Mouse (Mus musculus) kidney, embryonic 15.5 days (tissue): ENCODE data around the gene 1700001J03Rik. TPM values are rescaled to one million over a fixed set of nuclear protein-coding genes. Genes with fewer than 3 reads are reported as not detected.
"Not testable (repeated sequence)": the region's sequence is repeated elsewhere in the genome, so short reads cannot be mapped to it uniquely, and the experiment has no call there.

ENCODE experiments used
- ATAC-seq: fragments of 200-750 bp; cut with Nextera tagmentation; replicated peaks from 2 replicates; pipeline ENCODE4 v1.8.0; 2017; ENCODE audit warnings: moderate TSS enrichment; ENCODE audit not compliant: low FRiP score
- H3K27ac ChIP-seq: fragments of 300-500 bp; sonication (generic); 2 replicates; pipeline ENCODE4 v1.5.1; 2015; ENCODE audit warnings: mild to moderate bottlenecking, inconsistent platforms
- H3K27me3 ChIP-seq: fragments of 300-500 bp; sonication (generic); 2 replicates; pipeline ENCODE4 v1.6.1; 2015; ENCODE audit warnings: inconsistent platforms
- H3K36me3 ChIP-seq: fragments of 300-500 bp; sonication (generic); 2 replicates; pipeline ENCODE4 v1.6.1; 2015; ENCODE audit warnings: inconsistent platforms
- H3K4me1 ChIP-seq: fragments of 300-500 bp; sonication (generic); 2 replicates; pipeline ENCODE4 v1.6.1; 2015; ENCODE audit warnings: inconsistent platforms
- H3K4me2 ChIP-seq: fragments of 300-500 bp; sonication (generic); 2 replicates; pipeline ENCODE4 v1.6.1; 2015; ENCODE audit warnings: moderate library complexity, mild to moderate bottlenecking, inconsistent platforms
- H3K4me3 ChIP-seq: fragments of 300-500 bp; sonication (generic); replicated peaks from 2 replicates; pipeline ENCODE4 v1.5.1; 2015; ENCODE audit warnings: mild to moderate bottlenecking, inconsistent platforms
- H3K9ac ChIP-seq: fragments of 300-500 bp; sonication (generic); 2 replicates; pipeline ENCODE4 v1.6.1; 2015; ENCODE audit warnings: mild to moderate bottlenecking, inconsistent platforms
- H3K9me3 ChIP-seq: fragments of 300-500 bp; sonication (generic); replicated peaks from 2 replicates; pipeline ENCODE4 v1.6.1; 2016; ENCODE audit warnings: inconsistent platforms
- WGBS: fragments of 180-500 bp; shearing (Covaris S2); methylation state at CpG from one replicate; pipeline ENCODE4 v1.1.7; 2015; ENCODE audit warnings: mixed read lengths; 5-methylcytosine and 5-hydroxymethylcytosine counted together
- polyA plus RNA-seq: library from polyadenylated mRNA; unstranded; fragments of >200 nt; fragmentation: Nextera tagmentation; extraction: Ambion mirVana; gene quantifications from 2 replicates; pipeline ENCODE4 v1.2.1, GENCODE M21; 2015

The 1700001J03Rik gene
- polyA plus RNA-seq, 1 experiment from 2014 or later = 0.38 TPM

- 5% methylated on average over 13 of the region's 13 CpGs for WGBS
- H3K9me3 ChIP-seq = no peaks in the 10 kb centered on the region
- H3K27ac ChIP-seq = peak overlapping the region; percentile 99
- H3K27me3 ChIP-seq = no peaks in the 10 kb centered on the region
- peaks cover 16% of the 10 kb centered on the region for H3K4me1 ChIP-seq
- peaks cover 40% of the 10 kb centered on the region for H3K36me3 ChIP-seq
- peak overlapping the region; percentile 68 for H3K4me2 ChIP-seq
- H3K9ac ChIP-seq = peak overlapping the region; percentile 40
- ATAC-seq = peak; percentile 70
- H3K4me3 ChIP-seq = peak overlapping the region; percentile 79
These were observed 35.4 kb upstream of the 1700001J03Rik start for GRCm38 (mm10) chr5:146220501-146220878.

- Histone ChIP-seq H3K36me3 (peaks cover 85% of the 10 kb centered on the region), H3K27ac (peak overlapping the region; percentile 90), H3K27me3 (no peaks in the 10 kb centered on the region), H3K9ac (no peak overlapping the region), H3K4me1 (peaks cover 17% of the 10 kb centered on the region), H3K4me3 (no peak overlapping the region), H3K9me3 (0 out of 2 replicates have a peak, but pooled peaks cover 2% of the 10 kb centered on the region), H3K4me2 (no peak overlapping the region)
- WGBS = 53% methylated on average over 5 of the region's 5 CpGs
- ATAC-seq = peak; percentile 99
These were observed 20.4 kb upstream of the 1700001J03Rik start for GRCm38 (mm10) chr5:146205537-146205936.

- Histone ChIP-seq H3K9me3 (0 out of 2 replicates have a peak, but pooled peaks cover 2% of the 10 kb centered on the region), H3K27me3 (no peaks in the 10 kb centered on the region), H3K36me3 (peaks cover 73% of the 10 kb centered on the region), H3K4me1 (peaks cover 17% of the 10 kb centered on the region), H3K4me2 (no peak overlapping the region), H3K27ac (no peak overlapping the region), H3K9ac (no peak overlapping the region), H3K4me3 (no peak overlapping the region)
- ATAC-seq = no peak
- 84% methylated on average over 2 of the region's 2 CpGs for WGBS
These were observed 18.8 kb upstream of the 1700001J03Rik start for GRCm38 (mm10) chr5:146203921-146204320.

- no peak for ATAC-seq
- Histone ChIP-seq H3K27me3 (no peaks in the 10 kb centered on the region), H3K27ac (no peak overlapping the region), H3K9ac (no peak overlapping the region), H3K36me3 (peaks cover 40% of the 10 kb centered on the region), H3K9me3 (0 out of 2 replicates have a peak, but pooled peaks cover 2% of the 10 kb centered on the region), H3K4me3 (no peak overlapping the region), H3K4me1 (peaks cover 5% of the 10 kb centered on the region; the same call in 1 of the 2 replicates), H3K4me2 (no peak overlapping the region)
- 98% methylated on average over 6 of the region's 6 CpGs for WGBS
These were observed 15.5 kb upstream of the 1700001J03Rik start for GRCm38 (mm10) chr5:146200580-146200979.

- Histone ChIP-seq H3K9ac (no peak overlapping the region), H3K9me3 (0 out of 2 replicates have a peak, but pooled peaks cover 2% of the 10 kb centered on the region), H3K4me2 (no peak overlapping the region), H3K27me3 (no peaks in the 10 kb centered on the region), H3K27ac (0 out of 2 replicates have a peak overlapping the region, but pooled peaks have one; percentile 18), H3K4me1 (peaks cover under 1% of the 10 kb centered on the region; the same call in 1 of the 2 replicates), H3K4me3 (no peak overlapping the region), H3K36me3 (peaks cover 30% of the 10 kb centered on the region)
- ATAC-seq = no peak
- WGBS = 76% methylated on average over 2 of the region's 2 CpGs
These were observed 14.4 kb upstream of the 1700001J03Rik start for GRCm38 (mm10) chr5:146199540-146199939.

- peaks cover 25% of the 10 kb centered on the region for H3K36me3 ChIP-seq
- no peak overlapping the region for H3K27ac ChIP-seq
- no peaks in the 10 kb centered on the region for H3K4me1 ChIP-seq
- H3K9me3 ChIP-seq = 0 out of 2 replicates have a peak, but pooled peaks cover 2% of the 10 kb centered on the region
- no peak overlapping the region for H3K4me3 ChIP-seq
- no peak overlapping the region for H3K9ac ChIP-seq
- H3K27me3 ChIP-seq = no peaks in the 10 kb centered on the region
- H3K4me2 ChIP-seq = no peak overlapping the region
- ATAC-seq = 0 out of 2 replicates have a peak, but pooled peaks have one; percentile 52
These were observed 14.0 kb upstream of the 1700001J03Rik start for GRCm38 (mm10) chr5:146199073-146199472.

GRCm38 (mm10) chr5:146193360-146193759, 8.3 kb upstream of the 1700001J03Rik start:
- Histone ChIP-seq H3K9me3 (no peaks in the 10 kb centered on the region), H3K9ac (no peak overlapping the region), H3K36me3 (no peaks in the 10 kb centered on the region), H3K4me1 (no peaks in the 10 kb centered on the region), H3K27ac (no peak overlapping the region), H3K4me3 (no peak overlapping the region), H3K4me2 (no peak overlapping the region), H3K27me3 (no peaks in the 10 kb centered on the region)
- no peak for ATAC-seq
- 83% methylated on average over 8 of the region's 8 CpGs for WGBS

GRCm38 (mm10) chr5:146190501-146191269, 5.6 kb upstream of the 1700001J03Rik start:
- Histone ChIP-seq H3K36me3 (no peaks in the 10 kb centered on the region), H3K27me3 (no peaks in the 10 kb centered on the region), H3K4me2 (no peak overlapping the region), H3K27ac (no peak overlapping the region), H3K4me3 (no peak overlapping the region), H3K9me3 (no peaks in the 10 kb centered on the region), H3K4me1 (no peaks in the 10 kb centered on the region), H3K9ac (no peak overlapping the region)
- ATAC-seq = no peak
- WGBS = 61% methylated on average over 3 of the region's 3 CpGs

- no peaks in the 10 kb centered on the region for H3K27me3 ChIP-seq
- H3K4me1 ChIP-seq = no peaks in the 10 kb centered on the region
- no peak overlapping the region for H3K4me3 ChIP-seq
- WGBS = 64% methylated on average over 4 of the region's 4 CpGs
- no peaks in the 10 kb centered on the region for H3K36me3 ChIP-seq
- H3K9me3 ChIP-seq = no peaks in the 10 kb centered on the region
- H3K27ac ChIP-seq = no peak overlapping the region
- H3K4me2 ChIP-seq = no peak overlapping the region
- peak; percentile 58; the same call in 1 of the 2 replicates for ATAC-seq
- no peak overlapping the region for H3K9ac ChIP-seq
These were observed 5.0 kb upstream of the 1700001J03Rik start for GRCm38 (mm10) chr5:146190093-146190492.

- no peak overlapping the region for H3K27ac ChIP-seq
- H3K9ac ChIP-seq = no peak overlapping the region
- H3K27me3 ChIP-seq = no peaks in the 10 kb centered on the region
- ATAC-seq = no peak
- WGBS = 92% methylated on average over 7 of the region's 7 CpGs
- no peak overlapping the region for H3K4me3 ChIP-seq
- no peaks in the 10 kb centered on the region for H3K36me3 ChIP-seq
- no peak overlapping the region for H3K4me2 ChIP-seq
- H3K4me1 ChIP-seq = no peaks in the 10 kb centered on the region
- H3K9me3 ChIP-seq = no peaks in the 10 kb centered on the region
These were observed 3.6 kb upstream of the 1700001J03Rik start for GRCm38 (mm10) chr5:146188712-146189111.

GRCm38 (mm10) chr5:146188144-146188543, 3.0 kb upstream of the 1700001J03Rik start:
- Histone ChIP-seq H3K4me2 (no peak overlapping the region), H3K9ac (no peak overlapping the region), H3K4me1 (no peaks in the 10 kb centered on the region), H3K9me3 (no peaks in the 10 kb centered on the region), H3K4me3 (no peak overlapping the region), H3K36me3 (no peaks in the 10 kb centered on the region), H3K27me3 (no peaks in the 10 kb centered on the region), H3K27ac (no peak overlapping the region)
- no peak; the same call in 1 of the 2 replicates for ATAC-seq
- WGBS = 88% methylated on average over 1 of the region's 1 CpGs

GRCm38 (mm10) chr5:146187441-146187840, 2.3 kb upstream of the 1700001J03Rik start:
- H3K4me2 ChIP-seq, H3K27me3 ChIP-seq, H3K9me3 ChIP-seq, H3K4me3 ChIP-seq, H3K4me1 ChIP-seq, H3K27ac ChIP-seq, H3K36me3 ChIP-seq, H3K9ac ChIP-seq, ATAC-seq: not testable (repeated sequence)
- WGBS = 25% methylated on average over 5 of the region's 5 CpGs
